Mouse (Mus musculus): Measurements from ENCODE around the gene Zfp408. TPM values are rescaled to one million over a fixed set of nuclear protein-coding genes. Genes with fewer than 3 reads are reported as not detected.

Zfp408 gene
- polyA plus RNA-seq (2017; shearing (Covaris generic)) = 10 to 100 TPM; 18.8 to 26.8 TPM

DNA sequence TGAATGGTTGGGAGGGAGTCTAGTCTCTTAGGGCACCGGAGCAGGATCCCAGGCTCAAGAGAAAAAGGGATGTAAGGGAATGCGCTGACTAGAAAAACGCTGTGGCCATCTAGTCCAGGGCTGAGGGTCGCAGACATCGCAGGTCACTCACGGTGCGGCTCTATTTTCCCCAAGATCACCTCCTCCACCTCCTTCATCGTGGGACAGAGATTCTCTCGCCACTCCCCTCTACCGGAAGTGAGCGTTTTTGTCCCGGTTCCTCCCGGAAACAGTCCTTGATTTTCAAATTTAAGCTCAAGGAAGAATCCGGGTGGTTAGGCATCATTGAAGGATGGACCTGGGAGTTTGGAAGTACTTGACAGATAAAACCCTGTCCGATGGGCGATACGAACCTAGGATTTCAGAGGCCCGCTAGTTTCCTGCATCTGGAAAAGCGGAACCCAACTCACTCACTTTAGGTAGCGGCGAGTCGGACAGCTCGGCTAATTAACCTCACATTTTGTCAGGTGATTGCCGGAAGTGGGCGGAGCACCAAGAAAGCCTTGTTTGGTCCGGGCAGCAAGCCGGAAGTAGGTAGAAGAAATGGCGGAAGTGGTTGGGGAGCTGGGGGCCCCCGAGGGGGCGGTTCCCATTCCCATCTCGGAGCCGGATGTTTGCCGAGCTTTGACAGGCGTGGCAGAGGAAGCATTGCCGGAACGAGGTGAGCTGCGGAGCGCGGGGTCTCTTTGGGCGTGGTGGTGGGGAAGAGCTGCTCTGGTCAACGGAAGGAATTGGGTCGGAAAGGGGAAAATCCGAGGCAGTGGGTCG, at the start of gene Zfp408, which contains the start of gene Arhgap1:
Gene Zfp408, minus strand, starts transcription at position 239 of the 807 bp plus-strand sequence.
Gene Arhgap1, plus strand, starts transcription at position 308 of the 807 bp plus-strand sequence.

GRCm38 (mm10) chr2:91636229-91636628, 13.4 kb downstream of the Zfp408 start, which contains the start of gene F2:
Gene F2 (minus strand): TSS chr2:91636414.

Other genes with a start within 250 kb of the Zfp408 start
- 10 to 100 TPM; 14.3 to 19.4 TPM for gene 1110051M20Rik, start 205.1 kb downstream of the Zfp408 start, polyA plus RNA-seq (2017; shearing (Covaris generic))
- gene Lrp4, start 192.3 kb downstream of the Zfp408 start, polyA plus RNA-seq (2017; shearing (Covaris generic)) = under 1 TPM in 1 of 2 experiments, not detected in 1; 0.29 TPM
- gene Ckap5, start 123.0 kb downstream of the Zfp408 start, polyA plus RNA-seq (2017; shearing (Covaris generic)) = 10 to 100 TPM; 34.8 to 51.2 TPM
- under 1 TPM in 1 of 2 experiments, not detected in 1; 0.10 TPM for gene F2, start 13.4 kb downstream of the Zfp408 start, polyA plus RNA-seq (2017; shearing (Covaris generic))
- gene Arhgap1, start 69 bp upstream of the Zfp408 start, polyA plus RNA-seq (2017; shearing (Covaris generic)) = 100 to 1,000 TPM; 182 to 198 TPM
- gene Atg13, start 60.8 kb upstream of the Zfp408 start, polyA plus RNA-seq (2017; shearing (Covaris generic)) = 10 to 100 TPM; 40.4 to 44.9 TPM
- gene Harbi1, start 61.1 kb upstream of the Zfp408 start, polyA plus RNA-seq (2017; shearing (Covaris generic)) = 10 to 100 TPM in 1 of 2 experiments, 1 to 10 TPM in 1; 9.0 to 12.2 TPM
- 10 to 100 TPM; 27.5 to 38.3 TPM for gene Ambra1, start 80.3 kb upstream of the Zfp408 start, polyA plus RNA-seq (2017; shearing (Covaris generic))

Data from activated CD4-positive, CD25-positive, alpha-beta regulatory T cell (primary cell).